Mouse (Mus musculus) liver, embryonic 16.5 days (tissue): ENCODE measurements around the gene Serbp1. TPM values are rescaled to one million over a fixed set of nuclear protein-coding genes. Genes with fewer than 3 reads are reported as not detected.

Experiments
- ATAC-seq: fragments of 200-750 bp; cut with Nextera tagmentation; 2 replicates; pipeline ENCODE4 v1.8.0; 2017; ENCODE audit warnings: low read depth, mild to moderate bottlenecking, moderate number of reproducible peaks, moderate library complexity
- H3K27ac ChIP-seq: fragments of 300-500 bp; sonication (generic); 2 replicates; pipeline ENCODE4 v1.5.1; 2014; ENCODE audit warnings: mild to moderate bottlenecking, low read length
- H3K27me3 ChIP-seq: fragments of 300-500 bp; sonication (generic); 2 replicates; pipeline ENCODE4 v1.6.1; 2014; ENCODE audit warnings: low read depth, low read length, mixed read lengths; ENCODE audit not compliant: control insufficient read depth, insufficient read depth
- H3K36me3 ChIP-seq: fragments of 300-500 bp; sonication (generic); 2 replicates; pipeline ENCODE4 v1.6.1; 2014; ENCODE audit warnings: mild to moderate bottlenecking; ENCODE audit not compliant: control insufficient read depth, insufficient read depth
- H3K4me1 ChIP-seq: fragments of 300-500 bp; sonication (generic); 2 replicates; pipeline ENCODE4 v1.6.1; 2014; ENCODE audit warnings: low read depth, low read length, mixed read lengths; ENCODE audit not compliant: control insufficient read depth
- H3K4me2 ChIP-seq: fragments of 300-500 bp; sonication (generic); 2 replicates; pipeline ENCODE4 v1.6.1; 2014; ENCODE audit warnings: low read depth, low read length, mixed read lengths
- H3K4me3 ChIP-seq: fragments of 300-500 bp; sonication (generic); 2 replicates; pipeline ENCODE4 v1.5.1; 2014; ENCODE audit warnings: low read depth, mild to moderate bottlenecking, low read length
- H3K9ac ChIP-seq: fragments of 300-500 bp; sonication (generic); 2 replicates; pipeline ENCODE4 v1.6.1; 2014; ENCODE audit warnings: low read depth, low read length
- H3K9me3 ChIP-seq: fragments of 300-500 bp; sonication (generic); replicated peaks from 2 replicates; pipeline ENCODE4 v1.6.1; 2016; ENCODE audit warnings: low read length; ENCODE audit not compliant: control insufficient read depth
- WGBS: fragments of 180-500 bp; shearing (Covaris S2); extraction: QIAGEN DNeasy Blood & Tissue Kit; methylation state at CpG from one replicate; pipeline ENCODE4 v1.1.7; 2014; ENCODE audit not compliant: insufficient replicate concordance; 5-methylcytosine and 5-hydroxymethylcytosine counted together
- polyA plus RNA-seq: library from polyadenylated mRNA; unstranded; fragments of >200 nt; fragmentation: Nextera tagmentation; extraction: Ambion mirVana; gene quantifications from 2 replicates; pipeline ENCODE4 v1.2.1, GENCODE M21; 2015

Gene Serbp1
- polyA plus RNA-seq = 183 and 192 TPM in 2 replicates

GRCm38 (mm10) chr6:67237977-67238376, at the start of gene Serbp1:
Serbp1 (plus strand) TSS chr6:67238176.
- Histone ChIP-seq H3K4me2 (no peak within 1 kb of the TSS), H3K27me3 (no peaks in the 10 kb centered on the region), H3K9me3 (no peaks in the 10 kb centered on the region), H3K9ac (no peak within 1 kb of the TSS), H3K36me3 (no peaks in the 10 kb centered on the region), H3K4me3 (no peak within 1 kb of the TSS), H3K4me1 (no peaks in the 10 kb centered on the region), H3K27ac (no peak within 1 kb of the TSS)
- ATAC-seq = no peak
- WGBS = 55% methylated on average over 12 of the region's 12 CpGs

DNA sequence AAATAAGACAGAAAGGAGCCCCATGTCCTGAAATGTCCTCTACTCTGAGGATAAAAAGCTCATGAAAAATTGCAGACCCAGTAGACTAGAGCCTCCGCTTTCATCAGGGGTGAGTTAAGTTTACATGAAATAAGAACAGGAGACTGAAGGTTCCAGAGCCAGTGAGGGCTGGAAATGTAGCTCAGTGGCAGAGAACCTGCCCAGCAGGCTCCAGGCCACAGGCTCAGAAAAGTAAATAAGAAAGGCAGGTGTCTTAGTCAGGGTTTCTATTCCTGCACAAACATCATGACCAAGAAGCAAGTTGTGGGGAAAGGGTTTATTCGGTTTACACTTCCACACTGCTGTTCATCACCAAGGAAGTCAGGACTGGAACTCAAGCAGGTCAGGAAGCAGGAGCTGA, 44.4 kb upstream of the Serbp1 start:
- H3K4me1 ChIP-seq = no peaks in the 10 kb centered on the region; the same call in 1 of the 2 replicates
- H3K27me3 ChIP-seq = no peaks in the 10 kb centered on the region
- H3K4me3 ChIP-seq = no peak overlapping the region
- no peak for ATAC-seq
- 53% methylated on average over 2 of the region's 2 CpGs for WGBS
- H3K27ac ChIP-seq = no peak overlapping the region
- no peaks in the 10 kb centered on the region for H3K9me3 ChIP-seq
- no peak overlapping the region for H3K9ac ChIP-seq
- H3K4me2 ChIP-seq = no peak overlapping the region
- no peaks in the 10 kb centered on the region for H3K36me3 ChIP-seq

DNA sequence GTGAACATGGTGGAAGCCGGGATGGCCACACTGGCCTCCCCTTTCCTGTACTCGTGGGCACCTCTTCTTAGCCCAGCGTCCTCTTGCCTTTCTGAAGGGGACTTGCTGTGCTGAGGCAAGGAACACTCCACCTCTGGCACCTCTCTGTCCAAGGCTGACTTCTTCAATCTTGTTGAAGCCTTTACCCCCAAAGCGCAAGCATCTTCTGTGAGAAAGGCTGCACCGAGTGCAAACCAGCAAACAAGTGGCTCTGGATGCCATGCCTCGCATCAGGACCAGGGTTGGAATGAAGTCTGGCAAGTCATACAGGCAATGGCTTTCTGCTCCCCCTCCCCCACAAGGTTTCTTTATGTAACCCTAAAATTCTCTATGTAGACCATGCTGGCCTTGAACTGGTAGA, 43.4 kb upstream of the Serbp1 start:
- H3K27ac ChIP-seq = no peak overlapping the region

GRCm38 (mm10) chr6:67195148-67195611, 42.8 kb upstream of the Serbp1 start:
- H3K9me3 ChIP-seq = no peaks in the 10 kb centered on the region
- H3K4me3 ChIP-seq = no peak overlapping the region
- ATAC-seq = no peak
- H3K27me3 ChIP-seq = no peaks in the 10 kb centered on the region
- no peak overlapping the region for H3K4me2 ChIP-seq
- 27% methylated on average over 7 of the region's 7 CpGs for WGBS
- no peaks in the 10 kb centered on the region for H3K36me3 ChIP-seq
- no peak overlapping the region for H3K9ac ChIP-seq
- H3K27ac ChIP-seq = no peak overlapping the region
- no peaks in the 10 kb centered on the region; the same call in 1 of the 2 replicates for H3K4me1 ChIP-seq

More for the DNA sequence above, 43.4 kb upstream of the Serbp1 start:
- Histone ChIP-seq H3K36me3 (no peaks in the 10 kb centered on the region), H3K4me3 (no peak overlapping the region), H3K4me1 (no peaks in the 10 kb centered on the region; the same call in 1 of the 2 replicates), H3K9ac (no peak overlapping the region), H3K27me3 (no peaks in the 10 kb centered on the region), H3K4me2 (no peak overlapping the region), H3K9me3 (no peaks in the 10 kb centered on the region)
- 73% methylated on average over 6 of the region's 6 CpGs for WGBS
- ATAC-seq = no peak

DNA sequence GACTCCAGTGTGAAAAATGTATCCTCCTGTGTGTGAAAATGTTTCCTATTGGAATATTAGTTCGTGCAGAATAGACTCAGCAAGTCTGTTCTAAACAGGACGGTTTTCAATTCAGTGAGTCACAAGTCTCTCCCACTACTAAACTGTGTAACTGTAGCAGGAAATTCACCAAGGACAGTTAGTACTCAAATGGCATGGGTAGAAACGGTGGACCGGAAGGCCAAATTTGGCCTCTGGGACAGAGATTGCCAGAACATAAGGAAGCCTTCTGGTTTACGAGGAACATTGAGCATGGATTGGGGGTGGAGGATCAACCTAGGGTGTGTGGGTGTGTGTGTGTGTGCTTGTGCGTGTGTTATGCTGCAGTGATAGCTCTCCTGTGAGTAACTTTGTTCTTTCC, 41.2 kb upstream of the Serbp1 start:
- Histone ChIP-seq H3K9me3 (no peaks in the 10 kb centered on the region), H3K27me3 (no peaks in the 10 kb centered on the region), H3K36me3 (no peaks in the 10 kb centered on the region), H3K4me1 (no peaks in the 10 kb centered on the region; the same call in 1 of the 2 replicates), H3K9ac (no peak overlapping the region), H3K27ac (no peak overlapping the region), H3K4me3 (no peak overlapping the region), H3K4me2 (no peak overlapping the region)
- 71% methylated on average over 6 of the region's 6 CpGs for WGBS
- no peak for ATAC-seq

DNA sequence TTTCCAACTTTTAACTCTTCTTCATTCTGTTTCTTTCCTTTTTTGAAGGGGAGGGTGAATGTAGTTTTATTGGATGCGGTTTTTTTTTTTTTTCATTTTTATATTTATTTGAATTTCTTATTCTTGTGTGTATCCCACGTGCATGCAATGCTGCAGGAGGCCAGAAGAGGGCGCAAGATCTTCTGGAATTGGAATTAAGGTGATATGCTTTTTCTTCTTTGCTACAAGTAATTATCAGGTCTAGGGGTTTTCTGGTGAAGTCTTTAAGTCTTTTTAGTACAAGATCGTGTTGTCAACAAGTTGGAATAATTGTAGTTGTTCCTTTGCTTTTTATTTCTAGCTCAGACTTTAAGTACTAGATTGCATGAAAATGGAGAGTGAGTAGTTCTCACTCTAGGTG, 39.9 kb upstream of the Serbp1 start:
- Histone ChIP-seq H3K9me3 (no peaks in the 10 kb centered on the region), H3K9ac (no peak overlapping the region), H3K36me3 (no peaks in the 10 kb centered on the region), H3K27ac (no peak overlapping the region), H3K4me1 (no peaks in the 10 kb centered on the region; the same call in 1 of the 2 replicates), H3K27me3 (no peaks in the 10 kb centered on the region), H3K4me3 (no peak overlapping the region), H3K4me2 (no peak overlapping the region)
- ATAC-seq = no peak
- 11% methylated on average over 4 of the region's 4 CpGs for WGBS

DNA sequence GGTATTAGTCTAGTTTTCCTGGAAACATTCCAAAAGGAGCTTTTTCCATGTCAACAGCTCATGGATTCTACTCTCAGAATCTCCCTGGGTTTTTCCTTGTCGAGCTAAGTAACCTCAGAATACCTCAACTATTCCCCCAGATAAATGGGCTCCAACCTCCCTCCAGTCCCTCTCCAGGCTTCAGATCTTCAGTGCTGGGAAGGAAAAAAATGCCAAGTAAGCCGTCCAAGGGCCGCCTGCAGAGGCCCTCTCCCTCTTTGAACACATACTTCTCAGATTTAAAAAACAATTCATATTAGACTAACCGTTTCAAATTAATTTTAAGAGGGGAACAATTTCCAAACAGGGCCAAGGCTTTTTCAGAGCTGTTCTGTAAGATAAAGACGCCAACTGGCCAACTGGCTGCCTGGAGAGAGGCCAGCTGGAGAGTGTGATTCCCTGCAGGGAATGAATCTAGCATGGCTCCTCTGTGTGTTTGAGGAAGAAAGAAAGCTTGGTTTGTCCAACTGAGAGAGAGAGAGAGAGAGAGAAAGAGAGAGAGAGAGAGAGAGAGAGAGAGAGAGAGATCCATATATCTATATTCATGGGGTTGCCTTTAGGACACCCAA, 37.2 kb upstream of the Serbp1 start:
- ATAC-seq = no peak
- WGBS = 49% methylated on average over 5 of the region's 5 CpGs
- H3K4me2 ChIP-seq = no peak overlapping the region
- no peaks in the 10 kb centered on the region for H3K36me3 ChIP-seq
- H3K4me3 ChIP-seq = no peak overlapping the region
- no peaks in the 10 kb centered on the region for H3K27me3 ChIP-seq
- H3K4me1 ChIP-seq = no peaks in the 10 kb centered on the region
- H3K27ac ChIP-seq = no peak overlapping the region
- H3K9ac ChIP-seq = no peak overlapping the region
- H3K9me3 ChIP-seq = no peaks in the 10 kb centered on the region

DNA sequence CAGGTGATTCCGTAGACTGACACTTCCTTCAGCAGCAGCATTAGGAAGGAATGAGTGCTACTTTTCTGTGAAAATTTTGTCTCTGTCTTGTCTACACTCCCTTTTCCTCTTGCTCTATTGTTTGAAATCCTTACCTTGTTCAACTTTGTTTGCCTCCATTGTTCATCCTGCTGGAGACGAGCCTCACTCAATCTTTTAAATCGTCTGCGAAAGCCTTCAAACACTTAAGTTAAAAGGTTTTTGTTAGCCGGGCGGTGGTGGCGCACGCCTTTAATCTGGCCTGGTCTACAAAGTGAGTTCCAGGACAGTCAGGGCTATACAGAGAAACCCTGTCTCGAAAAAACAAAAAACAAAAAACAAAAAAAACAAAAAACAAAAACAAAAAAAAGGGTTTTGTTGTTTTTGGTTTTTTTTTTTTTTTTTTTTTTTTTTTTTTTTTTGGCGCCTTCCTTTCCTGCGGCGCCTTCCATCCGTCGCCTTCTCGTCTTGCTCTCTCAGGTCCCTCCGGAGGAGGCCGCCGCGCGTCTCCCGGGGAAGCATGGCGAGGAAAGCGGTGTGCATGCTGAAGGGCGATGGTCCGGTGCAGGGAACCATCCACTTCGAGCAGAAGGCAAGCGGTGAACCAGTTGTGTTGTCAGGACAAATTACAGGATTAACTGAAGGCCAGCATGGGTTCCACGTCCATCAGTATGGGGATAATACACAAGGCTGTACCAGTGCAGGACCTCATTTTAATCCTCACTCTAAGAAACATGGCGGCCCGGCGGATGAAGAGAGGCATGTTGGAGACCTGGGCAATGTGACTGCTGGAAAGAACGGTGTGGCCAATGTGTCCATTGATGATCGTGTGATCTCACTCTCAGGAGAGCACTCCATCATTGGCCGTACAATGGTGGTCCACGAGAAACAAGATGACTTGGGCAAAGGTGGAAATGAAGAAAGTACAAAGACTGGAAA, 32.6 kb upstream of the Serbp1 start:
- Histone ChIP-seq H3K9me3 (no peaks in the 10 kb centered on the region), H3K27me3 (no peaks in the 10 kb centered on the region), H3K4me2 (no peak overlapping the region), H3K4me3 (no peak overlapping the region), H3K4me1 (no peaks in the 10 kb centered on the region), H3K9ac (no peak overlapping the region), H3K27ac (no peak overlapping the region), H3K36me3 (no peaks in the 10 kb centered on the region)
- ATAC-seq = no peak
- WGBS = 70% methylated on average over 35 of the region's 35 CpGs

DNA sequence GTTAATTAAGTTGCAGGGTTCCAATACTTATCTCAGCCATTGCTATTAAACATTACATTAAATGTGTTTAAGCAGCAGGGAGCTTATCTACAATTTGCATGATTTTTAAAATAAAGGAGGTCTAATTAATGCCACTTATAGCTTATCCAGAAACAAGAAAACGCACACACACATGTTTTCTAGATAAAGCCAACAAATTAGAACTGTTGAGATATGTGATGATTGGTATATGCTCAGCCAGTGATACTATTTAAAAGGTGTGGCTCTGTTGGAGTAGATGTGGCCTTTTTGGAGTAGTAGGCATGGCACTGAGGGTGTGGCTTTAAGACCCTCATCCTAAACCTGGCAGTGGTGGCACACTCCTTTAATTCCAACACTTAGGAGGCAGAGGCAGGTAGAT, 25.6 kb upstream of the Serbp1 start:
- Histone ChIP-seq H3K27me3 (no peaks in the 10 kb centered on the region), H3K4me2 (no peak overlapping the region), H3K27ac (no peak overlapping the region), H3K4me3 (no peak overlapping the region), H3K4me1 (no peaks in the 10 kb centered on the region), H3K9ac (no peak overlapping the region), H3K9me3 (no peaks in the 10 kb centered on the region), H3K36me3 (no peaks in the 10 kb centered on the region)
- WGBS = 26% methylated on average over 1 of the region's 1 CpGs
- 0 out of 2 replicates have a peak, but pooled peaks have one; percentile 5 for ATAC-seq
